Mouse (Mus musculus): ENCODE measurements at regions not wholly inside any gene's neighbourhood (a gene's known extent, or its start where the extent isn't known, plus 50 kb on each side); places are given as distances from the start of the nearest gene placed in this dataset.

- no peaks in the 10 kb centered on the region for H3K36me3 ChIP-seq
- ATAC-seq (ENCODE audit: low FRiP score): no peak
- no peaks in the 10 kb centered on the region for H3K9me3 ChIP-seq
- 0 out of 2 replicates have a peak, but pooled peaks cover 18% of the 10 kb centered on the region for H3K27me3 ChIP-seq
- H3K9ac ChIP-seq: no peak overlapping the region
- H3K4me3 ChIP-seq: no peak overlapping the region
- WGBS: 69% methylated on average over 4 of the region's 4 CpGs
- no peaks in the 10 kb centered on the region for H3K4me1 ChIP-seq (replicated peaks)
- H3K27ac ChIP-seq: no peak overlapping the region
- H3K4me2 ChIP-seq: no peak overlapping the region
Measured at GRCm38 (mm10) chr5:119739386-119739785, 68.9 kb downstream of the Tbx3 start.

DNA sequence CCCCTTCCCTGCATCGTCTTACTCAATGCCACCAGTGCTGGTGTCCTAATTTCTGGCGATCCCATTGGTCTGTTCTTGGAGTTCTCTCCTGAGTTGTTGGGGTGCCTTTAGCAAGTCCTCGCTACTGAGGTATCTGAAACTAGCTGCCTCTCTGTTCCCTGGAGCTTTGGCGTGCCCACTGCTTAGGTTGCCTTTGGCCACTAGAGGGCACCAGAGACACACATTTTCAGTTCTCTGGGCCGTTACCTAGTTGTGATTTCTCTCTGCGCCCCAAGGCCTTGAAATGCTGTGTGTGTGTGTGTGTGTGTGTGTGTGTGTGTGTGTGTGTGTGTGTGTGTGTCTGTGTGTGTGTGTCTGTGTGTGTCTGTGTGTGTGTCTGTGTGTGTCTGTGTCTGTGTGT is 70.6 kb downstream of the Tbx3 start:
- Histone ChIP-seq H3K36me3 (no peaks in the 10 kb centered on the region), H3K9me3 (no peaks in the 10 kb centered on the region), H3K4me1 (replicated peaks) (no peaks in the 10 kb centered on the region), H3K4me2 (no peak overlapping the region), H3K27ac (no peak overlapping the region), H3K9ac (no peak overlapping the region), H3K4me3 (no peak overlapping the region), H3K27me3 (0 out of 2 replicates have a peak, but pooled peaks cover 18% of the 10 kb centered on the region)
- 6% methylated on average over 6 of the region's 6 CpGs for WGBS
- ATAC-seq (ENCODE audit: low FRiP score): no peak

DNA sequence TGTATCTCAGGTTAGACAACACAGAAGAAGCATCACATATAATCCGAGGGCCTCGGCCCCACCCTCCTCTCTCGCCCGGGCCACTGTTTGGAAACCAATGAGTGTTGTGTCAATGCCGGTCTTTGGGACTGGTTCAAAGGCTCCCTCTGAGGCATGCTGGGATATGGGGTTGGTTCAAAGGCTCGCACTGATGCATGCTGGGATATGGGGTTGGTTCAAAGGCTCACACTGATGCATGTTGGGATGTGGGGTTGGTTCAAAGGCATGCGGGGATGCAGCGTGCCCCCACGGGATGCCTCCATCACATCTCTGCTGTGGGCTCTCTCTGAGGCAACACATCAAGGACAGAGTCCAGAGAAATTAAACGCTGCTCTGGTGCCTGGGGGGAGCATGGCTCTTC is 73.3 kb downstream of the Tbx3 start:
- 86% methylated on average over 10 of the region's 10 CpGs for WGBS

DNA sequence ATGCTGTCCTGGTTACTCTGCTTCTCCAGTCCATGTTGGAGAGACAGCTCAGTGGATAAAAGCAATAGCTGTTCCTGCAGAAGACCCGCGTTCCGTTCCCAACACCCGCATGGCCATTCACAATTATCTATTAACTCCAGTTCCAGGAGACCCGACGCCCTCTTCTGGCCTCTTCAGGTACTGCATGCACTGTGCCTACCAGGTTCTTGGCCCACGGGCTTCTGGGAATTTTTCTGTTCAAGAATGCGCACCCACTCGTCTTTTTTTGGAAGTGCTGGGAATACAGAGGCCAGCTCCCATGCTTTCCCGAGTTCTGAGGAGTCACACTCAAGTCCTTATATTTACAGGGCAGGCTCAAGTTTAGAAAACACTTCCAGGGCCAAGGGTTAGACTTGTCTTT is 76.6 kb downstream of the Tbx3 start:
- no peaks in the 10 kb centered on the region for H3K9me3 ChIP-seq
- peaks cover 13% of the 10 kb centered on the region for H3K4me1 ChIP-seq (replicated peaks)
- WGBS: 73% methylated on average over 10 of the region's 10 CpGs
- H3K27ac ChIP-seq: no peak overlapping the region
- H3K4me2 ChIP-seq: no peak overlapping the region
- H3K9ac ChIP-seq: no peak overlapping the region
- ATAC-seq (ENCODE audit: low FRiP score): no peak
- H3K36me3 ChIP-seq: no peaks in the 10 kb centered on the region
- no peak overlapping the region for H3K4me3 ChIP-seq
- H3K27me3 ChIP-seq: peaks cover 62% of the 10 kb centered on the region

More for the DNA sequence above, 73.3 kb downstream of the Tbx3 start:
- Histone ChIP-seq H3K36me3 (no peaks in the 10 kb centered on the region), H3K27me3 (peaks cover 39% of the 10 kb centered on the region), H3K9me3 (no peaks in the 10 kb centered on the region), H3K4me2 (no peak overlapping the region), H3K4me1 (replicated peaks) (peaks cover 7% of the 10 kb centered on the region), H3K9ac (no peak overlapping the region), H3K27ac (no peak overlapping the region), H3K4me3 (no peak overlapping the region)
- ATAC-seq (ENCODE audit: low FRiP score): no peak

DNA sequence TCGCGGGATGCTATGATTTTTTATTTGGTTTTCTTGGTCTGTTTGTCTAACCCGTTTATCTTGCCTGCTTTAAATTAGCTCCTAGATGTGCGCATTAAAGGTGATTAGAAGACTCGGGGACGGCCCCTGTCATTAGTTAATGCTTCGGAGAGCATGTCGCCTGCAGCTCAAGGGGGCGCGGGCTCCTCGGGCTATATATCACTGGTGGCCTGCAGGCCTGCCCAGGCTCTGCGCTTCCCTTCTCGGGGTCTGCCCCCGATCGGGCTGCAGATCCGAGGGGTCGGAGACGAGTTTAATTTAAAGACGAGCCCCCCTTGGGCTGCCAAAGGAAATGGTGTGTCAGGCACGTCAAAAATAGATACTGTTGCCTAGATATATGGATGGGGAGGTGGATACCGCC is 78.2 kb downstream of the Tbx3 start:
- Histone ChIP-seq H3K4me2 (peak overlapping the region; percentile 45), H3K4me3 (peak overlapping the region; percentile 23), H3K4me1 (replicated peaks) (peaks cover 13% of the 10 kb centered on the region), H3K9ac (0 out of 2 replicates have a peak overlapping the region, but pooled peaks have one; percentile 8), H3K27ac (no peak overlapping the region), H3K27me3 (peaks cover 60% of the 10 kb centered on the region), H3K36me3 (no peaks in the 10 kb centered on the region), H3K9me3 (no peaks in the 10 kb centered on the region)
- WGBS: under 1% methylated on average over 21 of the region's 21 CpGs
- ATAC-seq (ENCODE audit: low FRiP score): no peak

DNA sequence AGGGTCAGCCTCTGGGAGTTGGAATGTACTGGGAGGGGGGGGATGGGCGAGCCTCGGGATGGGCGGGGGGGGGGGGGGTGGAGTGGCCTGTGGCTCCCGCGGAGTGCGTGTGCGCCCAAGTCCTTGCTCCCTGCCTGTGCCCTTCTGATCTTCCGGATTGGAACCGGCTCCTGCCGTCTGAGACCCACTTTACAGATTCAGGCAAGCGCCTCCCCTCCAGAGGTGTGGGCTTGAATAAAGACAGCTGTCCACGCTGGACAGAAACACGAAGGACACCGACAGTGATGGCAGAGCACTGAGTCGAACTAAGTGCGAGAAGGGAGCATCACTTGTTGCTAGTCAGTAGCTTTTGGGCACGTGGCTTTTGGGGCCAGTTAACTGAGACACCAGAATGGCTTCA is 78.7 kb downstream of the Tbx3 start:
- no peak overlapping the region for H3K4me3 ChIP-seq
- ATAC-seq (ENCODE audit: low FRiP score): no peak
- no peaks in the 10 kb centered on the region for H3K9me3 ChIP-seq
- no peaks in the 10 kb centered on the region for H3K36me3 ChIP-seq
- H3K9ac ChIP-seq: 0 out of 2 replicates have a peak overlapping the region, but pooled peaks have one; percentile 8
- peaks cover 13% of the 10 kb centered on the region for H3K4me1 ChIP-seq (replicated peaks)
- no peak overlapping the region for H3K27ac ChIP-seq
- H3K27me3 ChIP-seq: peaks cover 62% of the 10 kb centered on the region
- WGBS: 8% methylated on average over 16 of the region's 17 CpGs
- H3K4me2 ChIP-seq: peak overlapping the region; percentile 45

DNA sequence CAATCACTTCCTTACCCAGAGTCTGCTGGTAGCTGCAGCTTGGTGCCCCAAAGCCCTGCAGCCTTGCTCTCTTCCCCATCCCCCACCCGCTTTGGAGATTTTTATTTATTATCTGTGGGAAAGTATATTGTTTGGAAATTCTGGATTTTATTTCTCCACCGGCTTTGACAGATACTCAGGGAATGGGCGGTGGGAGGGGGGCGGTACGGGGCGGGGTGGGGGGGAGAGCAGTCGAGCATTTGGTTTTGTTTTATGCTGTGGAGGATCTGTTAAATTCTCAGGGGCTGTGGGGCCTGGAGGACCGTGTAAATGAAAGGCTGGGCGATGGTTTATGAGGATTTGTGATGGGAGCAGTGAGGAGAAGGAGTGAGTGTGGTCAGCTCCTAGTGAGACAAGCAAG is 76.7 kb upstream of the Tbx5 start:
- peaks cover 37% of the 10 kb centered on the region for H3K27me3 ChIP-seq
- WGBS: 71% methylated on average over 9 of the region's 9 CpGs
- 0 out of 2 replicates have a peak, but pooled peaks cover 5% of the 10 kb centered on the region for H3K9me3 ChIP-seq
- no peaks in the 10 kb centered on the region for H3K36me3 ChIP-seq
- H3K4me2 ChIP-seq: no peak overlapping the region
- ATAC-seq (ENCODE audit: low FRiP score): no peak
- H3K9ac ChIP-seq: no peak overlapping the region
- no peak overlapping the region for H3K27ac ChIP-seq
- H3K4me3 ChIP-seq: no peak overlapping the region
- no peaks in the 10 kb centered on the region for H3K4me1 ChIP-seq (replicated peaks)

- no peaks in the 10 kb centered on the region for H3K36me3 ChIP-seq
- H3K27ac ChIP-seq: no peak overlapping the region
- no peak overlapping the region for H3K4me2 ChIP-seq
- H3K9ac ChIP-seq: no peak overlapping the region
- no peak overlapping the region for H3K4me3 ChIP-seq
- ATAC-seq (ENCODE audit: low FRiP score): no peak
- H3K27me3 ChIP-seq: peaks cover 15% of the 10 kb centered on the region
- 0 out of 2 replicates have a peak, but pooled peaks cover 5% of the 10 kb centered on the region for H3K9me3 ChIP-seq
- H3K4me1 ChIP-seq (replicated peaks): no peaks in the 10 kb centered on the region
- WGBS: 79% methylated on average over 4 of the region's 4 CpGs
Measured at GRCm38 (mm10) chr5:119758880-119759279, 73.6 kb upstream of the Tbx5 start.

DNA sequence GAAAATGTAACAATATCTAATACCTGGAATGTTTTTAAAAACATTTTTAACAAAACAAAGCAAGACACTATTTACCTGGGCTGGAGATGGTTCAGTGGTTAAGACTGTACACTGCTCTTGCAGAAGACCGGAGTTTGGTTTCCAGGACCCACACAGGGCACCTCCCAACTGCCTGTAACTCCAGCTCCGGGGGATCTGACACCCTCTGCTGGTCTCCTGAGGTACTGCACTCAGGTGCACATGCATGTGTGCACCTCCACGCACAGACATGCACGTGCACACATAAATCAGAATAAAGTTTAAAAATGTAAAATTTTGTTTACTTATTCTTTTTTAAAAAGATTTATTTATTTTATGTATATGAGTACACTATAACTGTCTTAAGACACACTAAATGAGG is 70.4 kb upstream of the Tbx5 start:
- 0 out of 2 replicates have a peak, but pooled peaks cover 5% of the 10 kb centered on the region for H3K9me3 ChIP-seq
- WGBS: 82% methylated on average over 4 of the region's 4 CpGs
- no peak overlapping the region for H3K27ac ChIP-seq
- peaks cover 17% of the 10 kb centered on the region for H3K27me3 ChIP-seq
- no peaks in the 10 kb centered on the region for H3K36me3 ChIP-seq
- ATAC-seq (ENCODE audit: low FRiP score): no peak
- H3K4me2 ChIP-seq: no peak overlapping the region
- H3K4me1 ChIP-seq (replicated peaks): no peaks in the 10 kb centered on the region
- H3K9ac ChIP-seq: no peak overlapping the region
- no peak overlapping the region for H3K4me3 ChIP-seq

- H3K27ac ChIP-seq: no peak overlapping the region
- no peak overlapping the region for H3K9ac ChIP-seq
- peaks cover 21% of the 10 kb centered on the region for H3K27me3 ChIP-seq
- 60% methylated on average over 7 of the region's 7 CpGs for WGBS
- no peaks in the 10 kb centered on the region for H3K36me3 ChIP-seq
- H3K9me3 ChIP-seq: 0 out of 2 replicates have a peak, but pooled peaks cover 5% of the 10 kb centered on the region
- H3K4me1 ChIP-seq (replicated peaks): no peaks in the 10 kb centered on the region
- H3K4me3 ChIP-seq: no peak overlapping the region
- no peak overlapping the region for H3K4me2 ChIP-seq
- ATAC-seq (ENCODE audit: low FRiP score): no peak
Measured at GRCm38 (mm10) chr5:119763337-119763736, 69.1 kb upstream of the Tbx5 start.

GRCm38 (mm10) chr5:119766372-119766771 is 66.1 kb upstream of the Tbx5 start:
- Histone ChIP-seq H3K4me3 (no peak overlapping the region), H3K27ac (no peak overlapping the region), H3K4me2 (no peak overlapping the region), H3K9me3 (no peaks in the 10 kb centered on the region), H3K27me3 (peaks cover 29% of the 10 kb centered on the region), H3K36me3 (no peaks in the 10 kb centered on the region), H3K9ac (no peak overlapping the region; the same call in 1 of the 2 replicates), H3K4me1 (replicated peaks) (no peaks in the 10 kb centered on the region)
- ATAC-seq (ENCODE audit: low FRiP score): no peak
- 53% methylated on average over 13 of the region's 13 CpGs for WGBS

- 73% methylated on average over 2 of the region's 2 CpGs for WGBS
- peaks cover 40% of the 10 kb centered on the region for H3K27me3 ChIP-seq
- H3K27ac ChIP-seq: no peak overlapping the region
Measured at GRCm38 (mm10) chr5:119770951-119771350, 61.5 kb upstream of the Tbx5 start.

DNA sequence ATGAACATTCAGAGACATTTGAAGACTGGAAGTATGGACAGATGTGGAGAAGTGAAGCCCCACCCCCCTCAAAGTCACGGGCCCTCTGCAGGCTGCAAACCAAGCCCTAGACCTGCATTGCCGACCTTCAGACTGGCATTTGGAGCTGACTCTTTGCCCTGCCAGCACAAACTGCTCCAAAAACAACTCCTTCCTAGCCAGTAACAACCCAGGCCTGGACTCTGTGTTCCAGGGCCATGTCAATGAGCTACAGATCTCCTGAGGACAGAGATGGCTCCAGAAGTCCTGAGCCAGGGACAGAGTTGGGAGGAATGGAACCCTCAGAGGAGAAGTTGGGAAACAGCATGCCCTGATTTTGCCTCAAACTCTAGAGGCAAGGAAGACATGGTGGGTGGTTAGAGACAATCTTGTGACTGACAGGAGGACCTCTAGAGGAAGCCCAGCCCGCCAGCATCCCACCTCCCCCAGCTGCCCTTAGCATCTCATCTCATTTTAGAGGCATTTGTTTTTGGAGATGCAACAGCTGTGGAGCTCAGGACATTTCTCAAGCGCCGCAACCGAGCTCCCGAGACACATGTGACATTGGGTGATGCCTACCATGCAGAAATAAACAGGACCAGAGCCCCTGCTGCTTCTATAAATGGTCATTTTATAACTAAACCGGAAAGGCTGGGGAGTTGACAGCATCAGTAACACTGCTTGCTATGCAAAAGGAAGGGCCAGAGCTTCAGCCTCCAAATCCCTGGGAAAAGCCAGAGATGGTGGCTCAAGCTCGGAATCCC is 56.2 kb upstream of the Tbx5 start:
- no peak overlapping the region for H3K27ac ChIP-seq
- no peak overlapping the region for H3K4me3 ChIP-seq
- H3K4me1 ChIP-seq (replicated peaks): no peaks in the 10 kb centered on the region
- H3K9ac ChIP-seq: no peak overlapping the region
- H3K36me3 ChIP-seq: no peaks in the 10 kb centered on the region
- WGBS: 72% methylated on average over 9 of the region's 9 CpGs
- ATAC-seq (ENCODE audit: low FRiP score): no peak
- H3K27me3 ChIP-seq: peaks cover 47% of the 10 kb centered on the region
- no peak overlapping the region for H3K4me2 ChIP-seq
- no peaks in the 10 kb centered on the region for H3K9me3 ChIP-seq

More at GRCm38 (mm10) chr5:119770951-119771350, 61.5 kb upstream of the Tbx5 start:
- H3K36me3 ChIP-seq: no peaks in the 10 kb centered on the region
- H3K4me3 ChIP-seq: no peak overlapping the region
- no peak overlapping the region for H3K4me2 ChIP-seq
- no peaks in the 10 kb centered on the region for H3K9me3 ChIP-seq
- H3K4me1 ChIP-seq (replicated peaks): no peaks in the 10 kb centered on the region
- H3K9ac ChIP-seq: no peak overlapping the region
- no peak for ATAC-seq (ENCODE audit: low FRiP score)

All from hindbrain, embryonic 13.5 days (tissue).